Mouse (Mus musculus): Measurements from ENCODE around the gene Egflam.

GRCm38 (mm10) chr15:7252106-7252636, 146.0 kb downstream of the Egflam start:
- no peak for TF ChIP-seq CTCF (IDR thresholded peaks at IDR 0.05; ENCODE audit: insufficient read depth, low read length)
- TF ChIP-seq POLR2A (IDR thresholded peaks at IDR 0.05; ENCODE audit: borderline replicate concordance, extremely low read depth, low read depth, low read length) = no peak
